Mouse (Mus musculus): ENCODE measurements at regions not wholly inside any gene's neighbourhood (a gene's known extent, or its start where the extent isn't known, plus 50 kb on each side); places are given as distances from the start of the nearest gene placed in this dataset.

- H3K27me3 ChIP-seq: no peaks in the 10 kb centered on the region
Measured at GRCm38 (mm10) chr14:76964046-76964445, 72.5 kb upstream of the Ccdc122 start.

GRCm38 (mm10) chr14:76958875-76959274 is 77.7 kb upstream of the Ccdc122 start:
- H3K9ac ChIP-seq: no peak overlapping the region
- H3K4me1 ChIP-seq (replicated peaks): no peaks in the 10 kb centered on the region
- no peak overlapping the region for H3K4me3 ChIP-seq
- H3K36me3 ChIP-seq: no peaks in the 10 kb centered on the region
- H3K4me2 ChIP-seq: no peak overlapping the region
- 79% methylated on average over 10 of the region's 10 CpGs for WGBS
- no peaks in the 10 kb centered on the region for H3K9me3 ChIP-seq
- no peak overlapping the region for H3K27ac ChIP-seq
- no peak for ATAC-seq (ENCODE audit: low FRiP score)
- no peaks in the 10 kb centered on the region for H3K27me3 ChIP-seq

More at GRCm38 (mm10) chr14:76964046-76964445, 72.5 kb upstream of the Ccdc122 start:
- Histone ChIP-seq H3K4me3 (no peak overlapping the region), H3K9me3 (no peaks in the 10 kb centered on the region), H3K36me3 (no peaks in the 10 kb centered on the region), H3K9ac (no peak overlapping the region), H3K27ac (no peak overlapping the region), H3K4me2 (no peak overlapping the region), H3K4me1 (replicated peaks) (no peaks in the 10 kb centered on the region)
- WGBS: 91% methylated on average over 5 of the region's 5 CpGs
- ATAC-seq (ENCODE audit: low FRiP score): no peak

- Histone ChIP-seq H3K4me3 (no peak overlapping the region), H3K9me3 (no peaks in the 10 kb centered on the region), H3K36me3 (no peaks in the 10 kb centered on the region), H3K27me3 (no peaks in the 10 kb centered on the region), H3K4me2 (no peak overlapping the region), H3K9ac (no peak overlapping the region), H3K27ac (no peak overlapping the region), H3K4me1 (replicated peaks) (no peaks in the 10 kb centered on the region)
- no peak for ATAC-seq (ENCODE audit: low FRiP score)
- 40% methylated on average over 2 of the region's 2 CpGs for WGBS
Measured at GRCm38 (mm10) chr14:76957136-76957535, 79.4 kb upstream of the Ccdc122 start.

GRCm38 (mm10) chr14:76953171-76953570 is 83.4 kb upstream of the Ccdc122 start:
- no peak for ATAC-seq (ENCODE audit: low FRiP score)
- Histone ChIP-seq H3K36me3 (no peaks in the 10 kb centered on the region), H3K4me2 (no peak overlapping the region), H3K27me3 (no peaks in the 10 kb centered on the region), H3K4me3 (no peak overlapping the region), H3K9ac (no peak overlapping the region), H3K27ac (no peak overlapping the region), H3K4me1 (replicated peaks) (peaks cover 12% of the 10 kb centered on the region), H3K9me3 (no peaks in the 10 kb centered on the region)
- WGBS: 93% methylated on average over 2 of the region's 2 CpGs

GRCm38 (mm10) chr14:76951450-76951849 is 85.1 kb upstream of the Ccdc122 start:
- ATAC-seq (ENCODE audit: low FRiP score): no peak
- peaks cover 12% of the 10 kb centered on the region for H3K4me1 ChIP-seq (replicated peaks)
- H3K27ac ChIP-seq: no peak overlapping the region
- H3K27me3 ChIP-seq: no peaks in the 10 kb centered on the region
- 73% methylated on average over 4 of the region's 4 CpGs for WGBS
- no peaks in the 10 kb centered on the region for H3K9me3 ChIP-seq
- H3K36me3 ChIP-seq: no peaks in the 10 kb centered on the region
- no peak overlapping the region for H3K9ac ChIP-seq
- no peak overlapping the region for H3K4me3 ChIP-seq
- H3K4me2 ChIP-seq: no peak overlapping the region

- peak overlapping the region; percentile 4; the same call in 1 of the 2 replicates for H3K27ac ChIP-seq
- H3K36me3 ChIP-seq: no peaks in the 10 kb centered on the region
- no peaks in the 10 kb centered on the region for H3K27me3 ChIP-seq
- no peak for ATAC-seq (ENCODE audit: low FRiP score)
- peaks cover 12% of the 10 kb centered on the region for H3K4me1 ChIP-seq (replicated peaks)
- no peaks in the 10 kb centered on the region for H3K9me3 ChIP-seq
- H3K9ac ChIP-seq: no peak overlapping the region
- WGBS: 95% methylated on average over 3 of the region's 3 CpGs
- no peak overlapping the region for H3K4me3 ChIP-seq
- H3K4me2 ChIP-seq: no peak overlapping the region
Measured at GRCm38 (mm10) chr14:76949388-76949787, 87.2 kb upstream of the Ccdc122 start.

GRCm38 (mm10) chr14:76948948-76949347 is 87.6 kb upstream of the Ccdc122 start:
- Histone ChIP-seq H3K27ac (peak overlapping the region; percentile 4), H3K4me1 (replicated peaks) (peaks cover 12% of the 10 kb centered on the region), H3K27me3 (no peaks in the 10 kb centered on the region), H3K36me3 (no peaks in the 10 kb centered on the region), H3K4me3 (no peak overlapping the region), H3K9me3 (no peaks in the 10 kb centered on the region), H3K9ac (no peak overlapping the region), H3K4me2 (no peak overlapping the region)
- ATAC-seq (ENCODE audit: low FRiP score): no peak
- 76% methylated on average over 3 of the region's 3 CpGs for WGBS

- no peak overlapping the region for H3K4me2 ChIP-seq
- H3K27me3 ChIP-seq: no peaks in the 10 kb centered on the region
- H3K4me3 ChIP-seq: no peak overlapping the region
- no peaks in the 10 kb centered on the region for H3K9me3 ChIP-seq
- H3K4me1 ChIP-seq (replicated peaks): peaks cover 12% of the 10 kb centered on the region
- H3K9ac ChIP-seq: no peak overlapping the region
- no peak for ATAC-seq (ENCODE audit: low FRiP score)
- H3K27ac ChIP-seq: peak overlapping the region; percentile 35
- 47% methylated on average over 6 of the region's 6 CpGs for WGBS
- H3K36me3 ChIP-seq: no peaks in the 10 kb centered on the region
Measured at GRCm38 (mm10) chr14:76948481-76948880, 88.1 kb upstream of the Ccdc122 start.

GRCm38 (mm10) chr14:76947148-76947547 is 89.4 kb upstream of the Ccdc122 start:
- Histone ChIP-seq H3K27me3 (no peaks in the 10 kb centered on the region), H3K9ac (no peak overlapping the region), H3K4me2 (no peak overlapping the region), H3K9me3 (no peaks in the 10 kb centered on the region), H3K4me1 (replicated peaks) (peaks cover 12% of the 10 kb centered on the region), H3K27ac (no peak overlapping the region), H3K36me3 (no peaks in the 10 kb centered on the region), H3K4me3 (no peak overlapping the region)
- 71% methylated on average over 3 of the region's 3 CpGs for WGBS
- no peak for ATAC-seq (ENCODE audit: low FRiP score)

- Histone ChIP-seq H3K36me3 (no peaks in the 10 kb centered on the region), H3K4me2 (no peak overlapping the region), H3K9me3 (no peaks in the 10 kb centered on the region), H3K9ac (no peak overlapping the region), H3K4me3 (no peak overlapping the region), H3K27me3 (no peaks in the 10 kb centered on the region), H3K27ac (no peak overlapping the region), H3K4me1 (replicated peaks) (peaks cover 12% of the 10 kb centered on the region)
- 68% methylated on average over 6 of the region's 6 CpGs for WGBS
- ATAC-seq (ENCODE audit: low FRiP score): no peak
Measured at GRCm38 (mm10) chr14:76945626-76946025, 90.9 kb upstream of the Ccdc122 start.

GRCm38 (mm10) chr14:76941474-76942212 is 94.9 kb upstream of the Ccdc122 start:
- Histone ChIP-seq H3K4me3 (no peak overlapping the region), H3K27me3 (no peaks in the 10 kb centered on the region), H3K4me2 (no peak overlapping the region), H3K36me3 (no peaks in the 10 kb centered on the region), H3K4me1 (replicated peaks) (no peaks in the 10 kb centered on the region), H3K9ac (no peak overlapping the region), H3K9me3 (no peaks in the 10 kb centered on the region), H3K27ac (no peak overlapping the region)
- ATAC-seq (ENCODE audit: low FRiP score): no peak
- WGBS: 79% methylated on average over 10 of the region's 10 CpGs

- 93% methylated on average over 4 of the region's 4 CpGs for WGBS
- H3K27ac ChIP-seq: no peak overlapping the region
- no peak overlapping the region for H3K4me2 ChIP-seq
- no peaks in the 10 kb centered on the region for H3K27me3 ChIP-seq
- H3K36me3 ChIP-seq: no peaks in the 10 kb centered on the region
- no peak overlapping the region for H3K4me3 ChIP-seq
- H3K9me3 ChIP-seq: no peaks in the 10 kb centered on the region
- H3K4me1 ChIP-seq (replicated peaks): no peaks in the 10 kb centered on the region; the same call in 1 of the 2 replicates
- no peak for ATAC-seq (ENCODE audit: low FRiP score)
- no peak overlapping the region for H3K9ac ChIP-seq
Measured at GRCm38 (mm10) chr14:76940507-76940906, 96.1 kb upstream of the Ccdc122 start.

- no peak overlapping the region for H3K9ac ChIP-seq
- 98% methylated on average over 1 of the region's 1 CpGs for WGBS
- H3K27me3 ChIP-seq: no peaks in the 10 kb centered on the region
- H3K4me1 ChIP-seq (replicated peaks): no peaks in the 10 kb centered on the region; the same call in 1 of the 2 replicates
- no peaks in the 10 kb centered on the region for H3K36me3 ChIP-seq
- no peaks in the 10 kb centered on the region for H3K9me3 ChIP-seq
- no peak overlapping the region for H3K4me3 ChIP-seq
- no peak for ATAC-seq (ENCODE audit: low FRiP score)
- H3K27ac ChIP-seq: no peak overlapping the region
- H3K4me2 ChIP-seq: no peak overlapping the region
Measured at GRCm38 (mm10) chr14:76936671-76937070, 99.9 kb upstream of the Ccdc122 start.

Data from hindbrain, embryonic 13.5 days (tissue).